Mouse (Mus musculus) C2C12 (cell line): ENCODE measurements around the gene Arhgap32. TPM values are rescaled to one million over a fixed set of nuclear protein-coding genes. Genes with fewer than 3 reads are reported as not detected.

Experiments
- H3K27me3 ChIP-seq: one replicate; pipeline ENCODE4 v1.6.1; 2011; ENCODE audit not compliant: control insufficient read depth, insufficient read depth, insufficient read length
- H3K36me3 ChIP-seq: one replicate; pipeline ENCODE4 v1.6.1; 2011; ENCODE audit not compliant: control insufficient read depth, insufficient read depth
- H3K4me3 ChIP-seq: one replicate; pipeline ENCODE4 v1.5.1; 2011; ENCODE audit warnings: mild to moderate bottlenecking, control low read depth; ENCODE audit not compliant: poor library complexity, insufficient read depth, severe bottlenecking
- H3K79me2 ChIP-seq: one replicate; pipeline ENCODE4 v1.6.1; 2011; ENCODE audit not compliant: control insufficient read depth, insufficient read depth
- H3K79me3 ChIP-seq: one replicate; pipeline ENCODE4 v1.6.1; 2011; ENCODE audit warnings: low read depth, control low read depth
- H3ac ChIP-seq: one replicate; pipeline ENCODE3; 2011; ENCODE audit warnings: low read depth; ENCODE audit not compliant: control insufficient read depth, insufficient read length
- CEBPB ChIP-seq: IDR thresholded peaks from one replicate; pipeline ENCODE4 v1.6.1; 2011; ENCODE audit warnings: low read depth, mild to moderate bottlenecking, control low read depth, moderate library complexity
- CTCF ChIP-seq: IDR thresholded peaks from one replicate; pipeline ENCODE4 v1.5.1; 2011; ENCODE audit not compliant: control insufficient read depth, insufficient read depth, insufficient read length
- FOSL1 ChIP-seq: IDR thresholded peaks from one replicate; pipeline ENCODE4 v1.8.0; 2011; ENCODE audit warnings: mild to moderate bottlenecking, low read length; ENCODE audit not compliant: poor library complexity, insufficient read depth, severe bottlenecking
- MAX ChIP-seq: IDR thresholded peaks from one replicate; pipeline ENCODE4 v1.6.1; 2011; ENCODE audit warnings: mild to moderate bottlenecking, control low read depth
- MYOD1 ChIP-seq: IDR thresholded peaks from one replicate; pipeline ENCODE4 v1.6.1; 2011; ENCODE audit warnings: low read depth; ENCODE audit not compliant: control insufficient read depth, insufficient read length
- MYOG ChIP-seq: IDR thresholded peaks from one replicate; pipeline ENCODE4 v1.6.1; 2011; ENCODE audit not compliant: control insufficient read depth, insufficient read length; ENCODE audit errors: extremely low read depth
- USF1 ChIP-seq: IDR thresholded peaks from one replicate; pipeline ENCODE4 v1.6.1; 2011; ENCODE audit warnings: low read depth, mild to moderate bottlenecking, control low read depth, moderate library complexity
- polyA plus RNA-seq: library from polyadenylated mRNA; unstranded; fragments of >200 nt; fragmentation: generic; extraction: Trizol; gene quantifications from one replicate; pipeline ENCODE4 v1.2.1, GENCODE M21; 2012; ENCODE audit warnings: missing spikeins

Gene Arhgap32
- polyA plus RNA-seq, 1 experiment, result 2.6 TPM

DNA sequence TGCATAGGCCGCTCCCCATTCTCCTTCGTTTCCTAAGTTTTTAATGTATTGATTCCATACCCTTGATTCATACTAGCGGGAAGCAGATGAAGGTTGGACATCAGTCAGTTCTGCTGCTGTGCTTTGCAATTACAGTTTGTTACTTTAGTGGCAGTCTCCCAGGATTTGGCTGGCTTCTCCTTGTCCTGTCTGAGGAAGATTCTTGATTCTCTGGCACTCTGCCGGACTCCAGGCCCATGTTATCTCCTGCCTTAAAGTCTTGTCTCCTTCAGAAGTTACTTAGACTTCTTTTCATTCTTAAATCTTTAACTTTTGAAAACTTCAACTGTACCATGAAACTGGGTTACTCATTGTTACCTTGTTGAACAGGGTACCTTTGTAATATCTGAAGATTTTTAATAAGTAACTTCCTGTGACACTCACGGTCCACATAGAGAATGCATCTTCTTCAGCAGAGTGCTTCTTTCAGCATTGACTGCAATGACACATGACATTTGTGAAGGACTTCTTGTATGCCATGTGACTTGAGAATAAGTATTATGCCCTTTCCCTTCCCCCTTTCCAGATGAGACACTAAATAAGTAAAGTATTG, 52.7 kb downstream of the Arhgap32 start:
- Histone ChIP-seq H3K79me2 (no peaks in the 10 kb centered on the region), H3K36me3 (no peaks in the 10 kb centered on the region), H3K4me3 (no peak overlapping the region), H3K79me3 (no peaks in the 10 kb centered on the region), H3ac (no peak overlapping the region), H3K27me3 (no peaks in the 10 kb centered on the region)
- TF ChIP-seq MYOG (no peak), CTCF (no peak), MAX (no peak), FOSL1 (no peak), MYOD1 (no peak), CEBPB (no peak), USF1 (no peak)

DNA sequence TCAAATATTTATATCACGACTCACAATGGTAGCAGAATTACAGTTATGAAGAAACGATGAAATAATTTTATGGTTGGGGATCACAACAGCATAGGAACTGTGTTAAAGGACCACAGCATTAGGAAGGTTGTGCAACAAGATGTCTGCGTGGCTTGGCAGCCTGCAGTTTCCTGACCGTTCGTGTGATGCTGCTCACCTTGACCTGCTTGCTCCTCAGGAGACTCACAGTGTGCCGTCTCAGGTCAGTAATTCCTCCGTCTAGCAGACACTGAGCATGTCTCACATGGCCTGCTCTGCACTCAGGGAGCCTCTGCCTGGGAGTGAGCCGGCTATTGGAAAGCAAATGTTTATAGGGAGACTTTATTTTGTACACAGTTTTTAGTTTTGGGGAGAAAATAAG, 54.8 kb downstream of the Arhgap32 start:
- H3K27me3 ChIP-seq, result no peaks in the 10 kb centered on the region
- no peaks in the 10 kb centered on the region for H3K36me3 ChIP-seq
- no peaks in the 10 kb centered on the region for H3K79me3 ChIP-seq
- H3ac ChIP-seq, result no peak overlapping the region
- no peak overlapping the region for H3K4me3 ChIP-seq
- TF ChIP-seq CEBPB, result no peak
- TF ChIP-seq MYOG, result no peak
- TF ChIP-seq FOSL1, result no peak
- TF ChIP-seq MAX, result no peak
- TF ChIP-seq MYOD1, result no peak
- TF ChIP-seq CTCF, result no peak
- TF ChIP-seq USF1, result no peak
- H3K79me2 ChIP-seq, result no peaks in the 10 kb centered on the region

DNA sequence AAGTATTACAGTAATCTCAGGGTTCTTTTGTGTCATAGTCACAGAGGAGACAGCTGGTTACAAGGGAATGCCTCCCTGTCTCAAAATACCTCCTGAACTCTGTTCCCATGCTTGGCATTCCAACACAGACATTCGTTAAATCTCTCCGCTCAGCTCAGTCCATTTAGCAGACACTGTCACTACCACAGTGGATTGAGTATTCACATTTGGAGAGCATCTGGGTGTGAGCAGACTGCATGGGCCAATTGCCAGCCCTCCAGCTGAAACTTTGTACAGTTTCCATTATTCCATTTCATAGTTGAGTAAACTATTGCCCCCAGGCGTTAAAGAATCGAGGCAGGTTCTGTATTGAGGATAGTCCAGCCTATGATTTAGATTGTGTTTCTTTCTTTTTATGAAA, 60.7 kb downstream of the Arhgap32 start:
- Histone ChIP-seq H3K4me3 (no peak overlapping the region), H3ac (no peak overlapping the region), H3K79me2 (no peaks in the 10 kb centered on the region), H3K27me3 (no peaks in the 10 kb centered on the region), H3K36me3 (no peaks in the 10 kb centered on the region), H3K79me3 (no peaks in the 10 kb centered on the region)
- TF ChIP-seq MYOG (no peak), CEBPB (no peak), USF1 (no peak), CTCF (no peak), MAX (no peak), FOSL1 (no peak), MYOD1 (no peak)

DNA sequence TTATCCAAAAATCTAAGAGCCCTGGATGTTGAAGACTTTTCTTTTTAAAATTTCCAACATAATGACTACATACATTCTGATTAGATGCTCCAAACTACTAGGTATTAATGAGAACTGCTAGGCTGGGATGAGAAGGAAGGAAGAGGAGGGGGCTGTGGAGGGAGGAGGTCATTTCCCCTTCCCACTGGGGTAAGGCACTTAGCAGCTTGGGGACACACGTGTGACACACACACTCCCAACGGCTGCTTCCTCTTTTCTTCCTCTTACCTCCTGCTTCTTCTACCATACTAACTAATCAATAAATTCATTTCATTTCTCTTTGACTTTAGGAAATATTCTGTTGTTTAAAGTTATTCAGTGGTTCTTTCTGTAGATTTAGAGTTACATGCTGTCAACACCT, 65.2 kb downstream of the Arhgap32 start:
- H3K27me3 ChIP-seq, result no peaks in the 10 kb centered on the region
- H3K36me3 ChIP-seq, result no peaks in the 10 kb centered on the region
- H3K4me3 ChIP-seq, result no peak overlapping the region
- H3ac ChIP-seq, result no peak overlapping the region
- no peaks in the 10 kb centered on the region for H3K79me3 ChIP-seq
- H3K79me2 ChIP-seq, result no peaks in the 10 kb centered on the region
- TF ChIP-seq CTCF, result no peak
- no peak for TF ChIP-seq MYOD1
- no peak for TF ChIP-seq CEBPB
- TF ChIP-seq FOSL1, result no peak
- no peak for TF ChIP-seq MAX
- no peak for TF ChIP-seq MYOG
- TF ChIP-seq USF1, result no peak

DNA sequence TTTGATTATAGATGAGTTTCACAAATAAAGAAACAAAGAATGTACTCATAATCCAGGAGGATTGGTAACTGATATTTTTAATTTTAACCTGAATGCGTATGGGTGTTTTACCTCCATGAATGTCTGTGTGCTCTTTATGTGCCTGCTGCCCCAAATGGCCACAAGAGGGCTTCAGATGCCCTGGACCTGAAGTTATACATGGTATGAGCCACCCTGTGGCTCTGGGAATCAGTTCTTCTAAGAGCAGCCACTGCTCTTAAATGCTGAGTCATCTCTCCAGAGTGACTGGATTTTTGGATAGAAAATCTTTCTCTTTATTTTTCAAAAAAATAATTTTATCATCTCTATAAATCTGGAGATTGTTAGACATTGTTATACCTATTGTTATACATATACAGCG, 70.6 kb downstream of the Arhgap32 start:
- Histone ChIP-seq H3K4me3 (no peak overlapping the region), H3K36me3 (no peaks in the 10 kb centered on the region), H3K79me3 (no peaks in the 10 kb centered on the region), H3K27me3 (no peaks in the 10 kb centered on the region), H3K79me2 (no peaks in the 10 kb centered on the region), H3ac (no peak overlapping the region)
- TF ChIP-seq MYOD1, result no peak
- TF ChIP-seq FOSL1, result no peak
- no peak for TF ChIP-seq MAX
- TF ChIP-seq CTCF, result no peak
- TF ChIP-seq USF1, result no peak

DNA sequence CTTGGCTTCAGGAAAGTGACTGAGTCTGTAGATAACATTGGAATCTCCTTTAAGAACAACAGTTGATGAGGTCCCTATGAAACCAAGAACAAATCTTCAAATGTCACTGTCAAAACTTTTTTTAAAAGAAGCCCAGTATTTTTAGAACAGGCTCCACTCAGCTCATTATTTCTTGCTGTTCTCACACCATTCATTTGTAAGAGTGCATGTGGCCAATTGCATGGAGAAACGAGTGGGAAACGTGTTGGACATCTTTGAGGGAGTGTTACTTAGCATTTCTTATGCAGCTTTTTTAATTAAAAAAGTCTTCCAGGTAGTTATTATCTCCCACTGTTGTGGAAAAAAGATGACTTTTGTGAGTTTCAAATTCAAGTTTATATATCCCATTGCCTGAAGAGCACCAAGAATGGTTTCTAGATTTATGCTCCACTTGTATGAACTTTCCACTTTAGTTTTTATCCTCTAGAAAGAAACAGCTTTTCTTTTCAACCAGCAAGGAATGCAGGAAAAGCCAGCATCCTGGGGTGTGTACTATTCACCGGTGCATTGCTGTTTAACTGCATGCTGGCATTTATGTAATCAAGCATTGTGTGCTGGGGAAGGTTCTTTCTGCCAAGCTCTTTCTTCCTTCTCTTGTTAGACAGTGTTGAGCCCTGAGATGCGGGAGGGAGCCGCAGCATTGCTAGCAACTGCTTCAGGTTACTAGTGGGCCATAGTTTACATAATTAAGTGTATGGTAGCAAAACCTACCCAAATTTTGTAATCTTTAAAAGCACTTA, 76.5 kb downstream of the Arhgap32 start:
- H3K27me3 ChIP-seq, result no peaks in the 10 kb centered on the region
- H3K4me3 ChIP-seq, result no peak overlapping the region
- TF ChIP-seq MYOG (no peak), MAX (no peak)
- H3K79me3 ChIP-seq, result no peaks in the 10 kb centered on the region
- H3K79me2 ChIP-seq, result no peaks in the 10 kb centered on the region
- H3K36me3 ChIP-seq, result no peaks in the 10 kb centered on the region
- no peak overlapping the region for H3ac ChIP-seq
